Mouse (Mus musculus) C2C12 (cell line): ENCODE measurements around the gene Dcaf6. TPM values are rescaled to one million over a fixed set of nuclear protein-coding genes. Genes with fewer than 3 reads are reported as not detected.

Experiments used
- H3K27me3 ChIP-seq: one replicate; pipeline ENCODE4 v1.6.1; 2011; ENCODE audit not compliant: control insufficient read depth, insufficient read depth, insufficient read length
- H3K36me3 ChIP-seq: one replicate; pipeline ENCODE4 v1.6.1; 2011; ENCODE audit not compliant: control insufficient read depth, insufficient read depth
- H3K4me3 ChIP-seq: one replicate; pipeline ENCODE4 v1.5.1; 2011; ENCODE audit warnings: mild to moderate bottlenecking, control low read depth; ENCODE audit not compliant: poor library complexity, insufficient read depth, severe bottlenecking
- H3K79me2 ChIP-seq: one replicate; pipeline ENCODE4 v1.6.1; 2011; ENCODE audit not compliant: control insufficient read depth, insufficient read depth
- H3K79me3 ChIP-seq: one replicate; pipeline ENCODE4 v1.6.1; 2011; ENCODE audit warnings: low read depth, control low read depth
- H3ac ChIP-seq: one replicate; pipeline ENCODE3; 2011; ENCODE audit warnings: low read depth; ENCODE audit not compliant: control insufficient read depth, insufficient read length
- CEBPB ChIP-seq: IDR thresholded peaks from one replicate; pipeline ENCODE4 v1.6.1; 2011; ENCODE audit warnings: low read depth, mild to moderate bottlenecking, control low read depth, moderate library complexity
- CTCF ChIP-seq: IDR thresholded peaks from one replicate; pipeline ENCODE4 v1.5.1; 2011; ENCODE audit not compliant: control insufficient read depth, insufficient read depth, insufficient read length
- FOSL1 ChIP-seq: IDR thresholded peaks from one replicate; pipeline ENCODE4 v1.8.0; 2011; ENCODE audit warnings: mild to moderate bottlenecking, low read length; ENCODE audit not compliant: poor library complexity, insufficient read depth, severe bottlenecking
- MAX ChIP-seq: IDR thresholded peaks from one replicate; pipeline ENCODE4 v1.6.1; 2011; ENCODE audit warnings: mild to moderate bottlenecking, control low read depth
- MYOD1 ChIP-seq: IDR thresholded peaks from one replicate; pipeline ENCODE4 v1.6.1; 2011; ENCODE audit warnings: low read depth; ENCODE audit not compliant: control insufficient read depth, insufficient read length
- MYOG ChIP-seq: IDR thresholded peaks from one replicate; pipeline ENCODE4 v1.6.1; 2011; ENCODE audit not compliant: control insufficient read depth, insufficient read length; ENCODE audit errors: extremely low read depth
- USF1 ChIP-seq: IDR thresholded peaks from one replicate; pipeline ENCODE4 v1.6.1; 2011; ENCODE audit warnings: low read depth, mild to moderate bottlenecking, control low read depth, moderate library complexity
- polyA plus RNA-seq: library from polyadenylated mRNA; unstranded; fragments of >200 nt; fragmentation: generic; extraction: Trizol; gene quantifications from one replicate; pipeline ENCODE4 v1.2.1, GENCODE M21; 2012; ENCODE audit warnings: missing spikeins

The Dcaf6 gene
- polyA plus RNA-seq, 1 experiment = 7.1 TPM

DNA sequence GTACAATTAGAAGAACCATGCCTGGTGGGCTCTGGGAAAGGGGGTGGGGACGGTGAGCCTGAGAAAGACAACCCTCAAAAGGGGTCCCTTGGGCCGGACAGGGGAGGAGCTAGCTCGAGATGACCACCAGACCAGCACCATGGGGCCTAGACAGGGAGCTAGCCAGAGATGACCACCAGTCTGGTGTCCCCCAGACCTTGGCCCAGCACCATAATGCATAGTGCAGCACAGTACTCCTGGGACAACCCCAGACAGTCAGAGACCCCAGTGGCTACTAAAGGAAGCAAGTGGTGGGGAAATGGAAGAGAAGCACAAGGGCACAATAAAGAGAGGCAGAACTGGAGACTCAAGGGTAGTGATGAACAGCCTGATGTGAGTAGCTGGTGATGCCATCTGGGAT, 19.5 kb downstream of the Dcaf6 start:
- TF ChIP-seq MAX (no peak), CTCF (no peak), MYOG (no peak), CEBPB (no peak), USF1 (no peak), FOSL1 (no peak), MYOD1 (no peak)
- no peaks in the 10 kb centered on the region for H3K36me3 ChIP-seq
- no peak overlapping the region for H3ac ChIP-seq
- no peaks in the 10 kb centered on the region for H3K27me3 ChIP-seq
- peaks cover 30% of the 10 kb centered on the region for H3K79me2 ChIP-seq
- no peak overlapping the region for H3K4me3 ChIP-seq
- no peaks in the 10 kb centered on the region for H3K79me3 ChIP-seq

DNA sequence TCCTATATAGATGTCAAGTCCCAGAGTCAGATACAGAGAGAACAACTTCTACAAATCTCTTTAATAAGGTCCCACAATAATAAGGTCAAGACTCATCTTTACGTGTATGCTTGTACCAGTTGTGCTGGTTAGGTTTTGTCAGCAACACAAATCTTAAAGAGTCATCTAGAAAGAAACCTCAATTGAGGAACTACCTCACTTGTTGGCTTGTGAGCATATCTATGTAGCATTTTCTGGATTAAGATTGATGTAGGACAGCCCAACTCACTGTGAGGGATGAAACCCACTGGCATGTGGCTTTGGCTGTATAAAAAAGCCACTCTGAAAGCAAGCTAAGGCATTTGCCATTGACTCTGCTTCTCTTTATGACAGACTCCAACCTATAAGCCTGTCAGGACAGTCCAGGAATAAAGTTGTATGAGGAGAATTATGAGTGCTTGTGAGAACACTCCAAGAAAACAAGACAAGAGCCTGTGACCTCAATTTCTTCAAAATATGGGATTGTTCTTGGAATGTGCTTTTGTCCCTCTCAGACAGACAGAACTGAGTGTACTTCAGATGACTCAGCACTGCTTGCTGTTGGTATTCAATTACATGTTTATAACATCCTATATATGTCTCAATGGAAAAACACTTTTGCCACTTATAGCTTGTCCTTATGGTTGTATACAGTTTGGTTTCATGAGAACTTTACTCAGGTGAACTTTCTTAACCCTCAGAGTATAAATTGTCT, 21.8 kb downstream of the Dcaf6 start:
- H3K36me3 ChIP-seq = no peaks in the 10 kb centered on the region
- H3K27me3 ChIP-seq = no peaks in the 10 kb centered on the region
- H3ac ChIP-seq = no peak overlapping the region
- H3K79me3 ChIP-seq = no peaks in the 10 kb centered on the region
- TF ChIP-seq CEBPB (no peak), MAX (no peak), CTCF (no peak), MYOG (no peak), USF1 (no peak), MYOD1 (no peak), FOSL1 (no peak)
- peaks cover 30% of the 10 kb centered on the region for H3K79me2 ChIP-seq
- H3K4me3 ChIP-seq = no peak overlapping the region

DNA sequence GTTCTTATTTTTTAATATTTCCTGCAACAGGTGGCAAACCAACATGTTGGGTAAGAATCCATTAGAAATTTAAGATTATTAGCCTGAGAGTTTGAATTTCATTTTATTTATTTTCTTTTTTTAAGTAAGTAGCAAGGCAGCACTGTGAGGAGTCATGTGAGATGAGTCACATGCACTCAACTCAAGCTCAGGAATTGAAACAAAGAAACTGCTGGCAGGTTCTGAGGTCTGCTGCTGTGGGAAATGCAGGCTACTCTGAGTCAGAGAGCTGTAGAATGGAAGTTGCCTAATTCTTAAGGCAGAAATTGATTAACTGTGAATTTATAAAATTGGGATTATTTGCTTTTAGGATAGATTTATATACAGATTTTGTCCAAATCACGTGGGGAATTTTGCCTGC, 27.4 kb downstream of the Dcaf6 start:
- Histone ChIP-seq H3K27me3 (no peaks in the 10 kb centered on the region), H3K79me3 (no peaks in the 10 kb centered on the region), H3ac (no peak overlapping the region), H3K36me3 (no peaks in the 10 kb centered on the region), H3K79me2 (peaks cover 8% of the 10 kb centered on the region), H3K4me3 (no peak overlapping the region)
- TF ChIP-seq MAX (no peak), CTCF (no peak), USF1 (peak; percentile 78), CEBPB (peak; percentile 57), MYOD1 (no peak), MYOG (no peak), FOSL1 (no peak)

DNA sequence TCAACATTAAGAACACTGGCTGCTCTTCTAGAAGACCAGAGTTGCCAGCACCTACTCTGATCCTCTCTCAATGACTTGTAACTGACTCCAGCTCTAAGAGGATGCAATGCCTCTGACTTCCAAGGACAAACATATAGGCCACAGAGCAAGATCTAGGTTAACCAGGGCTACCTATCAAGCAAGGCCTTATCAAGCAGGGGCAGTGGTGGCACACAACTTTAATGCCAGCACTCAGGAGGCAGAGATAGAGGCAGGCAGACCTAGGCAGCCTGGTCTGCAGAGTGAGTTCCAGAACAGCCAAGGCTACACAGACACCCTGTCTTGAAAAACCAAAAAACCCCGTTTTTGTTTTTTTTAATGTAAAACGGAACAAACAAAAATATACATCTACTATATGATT, 34.0 kb downstream of the Dcaf6 start:
- H3K4me3 ChIP-seq = no peak overlapping the region
- no peaks in the 10 kb centered on the region for H3K36me3 ChIP-seq
- no peak overlapping the region for H3ac ChIP-seq
- H3K79me3 ChIP-seq = no peaks in the 10 kb centered on the region
- H3K79me2 ChIP-seq = no peaks in the 10 kb centered on the region
- no peaks in the 10 kb centered on the region for H3K27me3 ChIP-seq
- no peak for TF ChIP-seq MYOG
- no peak for TF ChIP-seq FOSL1
- TF ChIP-seq CEBPB = no peak
- no peak for TF ChIP-seq CTCF
- TF ChIP-seq MYOD1 = no peak
- no peak for TF ChIP-seq USF1
- TF ChIP-seq MAX = no peak

DNA sequence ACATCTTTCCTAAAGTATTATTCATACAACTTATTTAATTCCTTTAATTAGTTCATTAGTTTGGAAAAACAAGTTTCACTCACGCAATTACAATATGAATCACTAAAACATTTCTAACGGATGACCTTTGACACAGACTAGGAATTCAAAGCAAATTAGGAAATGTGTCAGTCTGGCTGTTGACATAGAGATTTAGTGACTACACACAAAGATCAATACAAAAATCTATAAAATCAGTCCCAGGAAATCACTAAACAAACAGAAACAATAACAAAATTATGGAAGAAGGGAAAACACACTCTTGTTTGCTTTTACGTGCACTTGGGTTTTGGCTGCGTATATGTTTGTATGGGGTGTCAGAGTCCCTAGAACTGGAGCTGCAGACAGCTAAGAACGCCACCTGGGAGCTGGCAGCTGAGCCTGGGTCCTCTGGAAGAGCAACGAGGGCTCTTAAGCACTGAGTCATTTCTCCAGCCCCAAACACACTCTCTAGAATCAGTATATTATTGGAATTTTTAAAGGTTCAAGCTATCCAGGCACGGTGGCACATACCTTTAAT, 38.8 kb downstream of the Dcaf6 start:
- no peak overlapping the region for H3ac ChIP-seq
- H3K4me3 ChIP-seq = no peak overlapping the region
- no peaks in the 10 kb centered on the region for H3K79me2 ChIP-seq
- no peaks in the 10 kb centered on the region for H3K27me3 ChIP-seq
- no peaks in the 10 kb centered on the region for H3K79me3 ChIP-seq
- TF ChIP-seq CTCF (no peak), FOSL1 (no peak), MYOG (no peak), USF1 (no peak), MAX (no peak), CEBPB (no peak), MYOD1 (no peak)
- H3K36me3 ChIP-seq = no peaks in the 10 kb centered on the region
